Comparison of ENCODE assay signal across 26 mouse cellular contexts in the genomic region with DNA sequence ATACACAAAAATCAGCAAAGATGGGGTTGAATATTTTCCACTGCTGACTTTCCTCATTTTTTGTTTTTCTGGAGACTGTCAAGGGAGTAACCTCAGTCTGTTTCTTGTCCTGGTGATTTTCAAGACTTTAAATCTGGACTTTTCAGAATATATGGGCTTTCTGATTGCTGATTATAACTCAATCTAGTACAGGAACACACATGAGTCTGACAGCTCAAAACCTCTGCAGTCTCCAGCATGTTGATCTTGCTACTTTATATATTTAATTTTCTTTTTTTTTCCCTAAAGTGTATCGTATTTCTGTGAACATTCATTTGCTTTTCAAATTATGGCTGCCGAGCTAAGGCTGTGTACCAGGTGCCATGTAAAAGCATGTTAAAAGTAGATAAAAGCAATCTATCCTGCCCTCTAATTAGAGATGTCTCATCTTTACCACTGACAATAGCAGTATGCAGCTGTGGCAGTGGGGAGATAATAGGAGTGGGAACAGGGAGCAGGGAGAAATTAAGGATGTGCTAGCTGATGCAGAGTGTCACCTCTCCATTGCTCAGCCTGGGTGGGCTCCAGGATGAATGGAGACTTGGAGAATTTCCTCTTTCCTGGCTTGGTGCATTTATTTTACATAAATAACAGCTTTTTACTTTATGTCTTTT.
DNase-seq lines count a peak whose midpoint lies in the region; ATAC-seq and TF ChIP-seq lines count a peak whose summit lies in the region.
"Had no signal": no experiment of that assay in that cellular context is flagged by ENCODE, and none has a peak within 500 bp of the region (broad histone marks: within the 10 kb centered on the region; RNA-seq: fewer than 3 reads in every experiment).

No protein-coding gene starts in this region.

- H3K9me3 ChIP-seq in forebrain, embryonic 12.5 days: no peaks in the 10 kb centered on the region
- no peaks in the 10 kb centered on the region for H3K9me3 ChIP-seq in forebrain, embryonic 10.5 days
- H3K9me3 ChIP-seq in kidney, postnatal 0 days (replicated peaks; ENCODE audit: low read length): no peaks in the 10 kb centered on the region
- H3K9me3 ChIP-seq in midbrain, embryonic 15.5 days: no peaks in the 10 kb centered on the region
- H3K9me3 ChIP-seq in midbrain, embryonic 16.5 days (replicated peaks; ENCODE audit: control insufficient read depth, low read length, poor library complexity, severe bottlenecking): no peaks in the 10 kb centered on the region
- H3K9me3 ChIP-seq: heart, embryonic 12.5 days; hindbrain, embryonic 13.5 days; liver, embryonic 15.5 days; lung, embryonic 15.5 days; megakaryocyte, embryonic 14.5 days; neural tube, embryonic 13.5 days; stomach, embryonic 15.5 days had no signal

- no peak overlapping the region for H3K27ac ChIP-seq in forebrain, embryonic 12.5 days
- no peak overlapping the region for H3K27ac ChIP-seq in forebrain, embryonic 10.5 days
- no peak overlapping the region for H3K27ac ChIP-seq in kidney, postnatal 0 days
- no peak overlapping the region for H3K27ac ChIP-seq in midbrain, embryonic 15.5 days
- no peak overlapping the region for H3K27ac ChIP-seq in midbrain, embryonic 16.5 days (ENCODE audit: low read length)
- H3K27ac ChIP-seq: gastrocnemius, adult 2 months; heart, adult 2 months; hindbrain, embryonic 13.5 days; liver, embryonic 15.5 days; lung, embryonic 15.5 days; neural tube, embryonic 13.5 days; stomach, embryonic 15.5 days had no signal

- H3K4me2 ChIP-seq in forebrain, embryonic 12.5 days: no peak overlapping the region
- no peak overlapping the region for H3K4me2 ChIP-seq in kidney, postnatal 0 days (ENCODE audit: low read length)
- H3K4me2 ChIP-seq in midbrain, embryonic 15.5 days: no peak overlapping the region
- no peak overlapping the region for H3K4me2 ChIP-seq in midbrain, embryonic 16.5 days (ENCODE audit: low read length)
- H3K4me2 ChIP-seq: heart, embryonic 12.5 days; hindbrain, embryonic 13.5 days; liver, embryonic 15.5 days; lung, embryonic 15.5 days; neural tube, embryonic 13.5 days; stomach, embryonic 15.5 days had no signal

- peak; percentile 41; the same call in 1 of the 2 replicates for ATAC-seq in forebrain, embryonic 12.5 days (ENCODE audit: low FRiP score)
- no peak for ATAC-seq in kidney, postnatal 0 days (replicated peaks; ENCODE audit: low FRiP score, low read depth)
- ATAC-seq in midbrain, embryonic 15.5 days (replicated peaks): 0 out of 2 replicates have a peak, but pooled peaks have one; percentile 14
- no peak for ATAC-seq in midbrain, embryonic 16.5 days

- no peak for DNase-seq in forebrain, embryonic 10.5 days (ENCODE audit: extremely low spot score, low spot score)
- peak; percentile 51 for DNase-seq in kidney, postnatal 0 days (ENCODE audit: low spot score)
- DNase-seq in kidney, adult 8-10 months: no peak
- no peak for DNase-seq in gastrocnemius, postnatal 25 days
- DNase-seq: adrenal gland, adult 8-10 months; cerebellum, adult 11 months; cerebellum, adult 9-10 months; gastrocnemius, adult 2 months; heart, adult 2 months; heart, postnatal 4 days; kidney, adult 11 months; layer of hippocampus, postnatal 36 days; liver; right cerebral cortex, postnatal 14 days; thymus, postnatal 14 days had no signal

- H3K4me3 ChIP-seq in forebrain, embryonic 12.5 days (replicated peaks): no peak overlapping the region
- H3K4me3 ChIP-seq in forebrain, embryonic 10.5 days: no peak overlapping the region
- H3K4me3 ChIP-seq in kidney, postnatal 0 days (replicated peaks; ENCODE audit: low read depth, low read length): no peak overlapping the region
- H3K4me3 ChIP-seq in midbrain, embryonic 15.5 days: no peak overlapping the region
- no peak overlapping the region for H3K4me3 ChIP-seq in midbrain, embryonic 16.5 days (ENCODE audit: low read depth, low read length)
- H3K4me3 ChIP-seq: gastrocnemius, adult 2 months; heart, adult 2 months; heart, embryonic 12.5 days; hindbrain, embryonic 13.5 days; liver, embryonic 15.5 days; lung, embryonic 15.5 days; megakaryocyte, embryonic 14.5 days; neural tube, embryonic 13.5 days; stomach, embryonic 15.5 days had no signal

- H3K4me1 ChIP-seq in forebrain, embryonic 12.5 days: peaks cover 4% of the 10 kb centered on the region; the same call in 1 of the 2 replicates
- H3K4me1 ChIP-seq in forebrain, embryonic 10.5 days: no peaks in the 10 kb centered on the region
- H3K4me1 ChIP-seq in kidney, postnatal 0 days (replicated peaks; ENCODE audit: insufficient read depth, low read length): no peaks in the 10 kb centered on the region
- peaks cover 8% of the 10 kb centered on the region; the same call in 1 of the 2 replicates for H3K4me1 ChIP-seq in midbrain, embryonic 15.5 days
- no peaks in the 10 kb centered on the region for H3K4me1 ChIP-seq in midbrain, embryonic 16.5 days (ENCODE audit: control insufficient read depth, insufficient read depth, low read length)
- H3K4me1 ChIP-seq: liver, embryonic 15.5 days; lung, embryonic 15.5 days; megakaryocyte, embryonic 14.5 days; stomach, embryonic 15.5 days had no signal

- H3K36me3 ChIP-seq in forebrain, embryonic 12.5 days (replicated peaks): no peaks in the 10 kb centered on the region
- no peaks in the 10 kb centered on the region for H3K36me3 ChIP-seq in forebrain, embryonic 10.5 days (replicated peaks)
- no peaks in the 10 kb centered on the region for H3K36me3 ChIP-seq in kidney, postnatal 0 days (ENCODE audit: insufficient read depth, low read length)
- no peaks in the 10 kb centered on the region for H3K36me3 ChIP-seq in midbrain, embryonic 15.5 days (replicated peaks)
- no peaks in the 10 kb centered on the region for H3K36me3 ChIP-seq in midbrain, embryonic 16.5 days (ENCODE audit: control insufficient read depth, insufficient read depth, low read length)
- H3K36me3 ChIP-seq: heart, embryonic 12.5 days; hindbrain, embryonic 13.5 days; liver, embryonic 15.5 days; lung, embryonic 15.5 days; neural tube, embryonic 13.5 days; stomach, embryonic 15.5 days had no signal

- WGBS in forebrain, embryonic 12.5 days: 53% methylated on average over 2 of the region's 2 CpGs
- WGBS in forebrain, embryonic 10.5 days: 74% methylated on average over 2 of the region's 2 CpGs
- WGBS in kidney, postnatal 0 days: 28% methylated on average over 2 of the region's 2 CpGs
- WGBS in midbrain, embryonic 15.5 days: 30% methylated on average over 2 of the region's 2 CpGs
- WGBS in midbrain, embryonic 16.5 days: 31% methylated on average over 2 of the region's 2 CpGs

- H3K27me3 ChIP-seq in forebrain, embryonic 12.5 days: no peaks in the 10 kb centered on the region
- H3K27me3 ChIP-seq in forebrain, embryonic 10.5 days (ENCODE audit: poor library complexity, severe bottlenecking): no peaks in the 10 kb centered on the region
- no peaks in the 10 kb centered on the region for H3K27me3 ChIP-seq in kidney, postnatal 0 days (ENCODE audit: insufficient read depth, low read length)
- no peaks in the 10 kb centered on the region for H3K27me3 ChIP-seq in midbrain, embryonic 15.5 days (replicated peaks)
- no peaks in the 10 kb centered on the region for H3K27me3 ChIP-seq in midbrain, embryonic 16.5 days (ENCODE audit: control insufficient read depth, insufficient read depth, low read depth, low read length)
- H3K27me3 ChIP-seq: CH12.LX; heart, embryonic 12.5 days; hindbrain, embryonic 13.5 days; liver, embryonic 15.5 days; lung, embryonic 15.5 days; megakaryocyte, embryonic 14.5 days; neural tube, embryonic 13.5 days; stomach, embryonic 15.5 days had no signal

- TF ChIP-seq CTCF in kidney, postnatal 0 days (IDR thresholded peaks at IDR 0.05; ENCODE audit: low read depth): no peak

- H3K9ac ChIP-seq in forebrain, embryonic 12.5 days: no peak overlapping the region
- H3K9ac ChIP-seq in kidney, postnatal 0 days (ENCODE audit: low read depth, low read length): no peak overlapping the region
- no peak overlapping the region for H3K9ac ChIP-seq in midbrain, embryonic 15.5 days
- H3K9ac ChIP-seq in midbrain, embryonic 16.5 days (ENCODE audit: low read depth, low read length): no peak overlapping the region
- H3K9ac ChIP-seq: heart, embryonic 12.5 days; hindbrain, embryonic 13.5 days; liver, embryonic 15.5 days; lung, embryonic 15.5 days; neural tube, embryonic 13.5 days; stomach, embryonic 15.5 days had no signal

Comparison
In these comparisons a context has a peak if more than half of its experiments do, and no peak if none do; other contexts are left out.
1. ATAC-seq: peak in forebrain, embryonic 12.5 days (single experiment) and midbrain, embryonic 15.5 days (single experiment); none in kidney, postnatal 0 days (single experiment) and midbrain, embryonic 16.5 days (single experiment).